Mouse (Mus musculus) cortical plate, adult 2 months (tissue): ENCODE results near the gene Pcbp1.

Source experiments
- CTCF ChIP-seq: fragments of 200-500 bp; IDR thresholded peaks from 2 replicates; pipeline ENCODE4 v1.5.1; 2011; ENCODE audit warnings: mild to moderate bottlenecking, control low read depth, low read length; ENCODE audit not compliant: insufficient read depth; ENCODE audit errors: extremely low read depth
- POLR2A ChIP-seq: fragments of 200-500 bp; IDR thresholded peaks from 2 replicates; pipeline ENCODE4 v1.6.1; 2011; ENCODE audit warnings: mild to moderate bottlenecking, low read length, control low read depth; ENCODE audit not compliant: insufficient read depth; ENCODE audit errors: extremely low read depth

GRCm38 (mm10) chr6:86481871-86482270 is 44.2 kb downstream of the Pcbp1 start:
- TF ChIP-seq CTCF (no peak), POLR2A (no peak)
